Mouse (Mus musculus) left cerebral cortex, postnatal 4 days (tissue): ENCODE results near the gene Mrpl38. TPM values are rescaled to one million over a fixed set of nuclear protein-coding genes. Genes with fewer than 3 reads are reported as not detected.
"Not testable (repeated sequence)": the region's sequence is repeated elsewhere in the genome, so short reads cannot be mapped to it uniquely, and the experiment has no call there.

ENCODE experiments used
- DNase-seq: peaks from one replicate; pipeline ENCODE4 v3.0.0-alpha.2; 2022
- intact Hi-C: fragments of 180-260 bp; cut with DNase I; formaldehyde crosslinking; loops from one replicate; pipeline ENCODE4 v1.15.1; 2025
- total RNA-seq, 2 experiments: library from RNA; stranded (reverse); gene quantifications; 2 replicates each; pipeline ENCODE4 v1.2.3; 2021

Mrpl38 gene
- total RNA-seq, 2 experiments from 2014 or later, result 52.2 to 54.0 TPM

DNA sequence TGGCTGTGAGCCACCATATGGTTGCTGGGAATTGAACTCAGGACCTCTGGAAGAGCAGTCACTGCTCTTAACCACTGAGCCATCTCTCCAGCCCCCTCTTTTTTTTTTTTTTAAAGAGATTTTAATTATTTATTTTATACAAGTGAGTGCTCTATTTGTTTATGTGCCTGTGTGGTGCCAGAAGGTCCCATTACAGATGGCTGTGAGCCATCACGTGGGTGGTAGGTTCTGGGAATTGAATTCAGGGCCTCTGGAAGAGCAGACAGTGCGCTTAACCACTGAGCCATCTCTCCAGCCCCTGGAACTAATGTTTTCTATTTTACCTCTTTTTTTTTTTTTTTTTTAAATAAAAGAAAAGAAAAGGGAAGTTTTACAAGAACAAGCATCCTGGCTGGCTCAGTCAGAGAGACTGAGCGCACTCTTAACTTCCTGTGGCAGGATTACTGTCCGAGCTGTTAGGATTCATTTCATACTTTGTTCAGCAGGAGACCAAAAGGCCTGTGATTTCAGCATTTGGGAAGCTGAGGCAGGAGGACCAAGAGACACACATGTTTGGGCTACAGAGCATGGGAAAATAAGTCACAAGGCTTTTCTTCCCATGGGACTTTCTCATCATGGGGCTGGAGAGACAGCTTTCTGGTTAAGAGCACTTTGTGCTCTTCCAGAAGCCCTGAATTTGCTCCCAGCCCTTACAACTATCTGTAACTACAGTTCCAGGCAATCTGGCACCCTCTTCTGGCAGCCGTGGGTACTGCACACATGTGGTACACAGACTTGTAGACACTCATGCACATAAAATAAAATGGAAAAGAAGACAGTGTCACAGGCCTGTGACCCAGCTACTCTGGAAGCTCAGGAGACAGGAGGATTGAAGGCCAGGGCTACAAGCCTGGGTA lies 42.2 kb downstream of the Mrpl38 start:
- DNase-seq, result no peak
- intact Hi-C loops, result no loop called here

DNA sequence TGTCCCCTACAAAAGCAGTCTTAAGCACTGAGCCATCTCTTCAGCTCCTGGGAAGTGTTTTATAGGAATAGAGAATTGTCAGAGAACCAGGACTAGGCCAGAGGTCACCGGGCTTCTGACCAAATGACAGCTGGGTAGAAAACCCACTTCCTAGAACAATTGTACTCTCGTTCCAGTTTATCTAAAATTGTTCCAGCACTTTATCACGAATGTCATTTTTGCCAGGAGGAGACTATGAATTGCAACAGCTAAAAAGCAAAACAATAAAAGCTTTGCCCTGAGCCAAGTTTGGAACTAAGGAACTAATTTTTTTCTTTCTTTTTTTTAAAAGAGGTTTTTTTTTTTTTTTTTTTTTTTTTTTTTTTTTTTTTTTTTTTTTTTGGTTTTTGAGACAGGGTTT lies 43.1 kb downstream of the Mrpl38 start:
- intact Hi-C loops, result loop anchor here (2.0 kb wide), 1 partner anchor 29 kb away; no protein-coding TSS in a partner anchor
- no peak for DNase-seq

DNA sequence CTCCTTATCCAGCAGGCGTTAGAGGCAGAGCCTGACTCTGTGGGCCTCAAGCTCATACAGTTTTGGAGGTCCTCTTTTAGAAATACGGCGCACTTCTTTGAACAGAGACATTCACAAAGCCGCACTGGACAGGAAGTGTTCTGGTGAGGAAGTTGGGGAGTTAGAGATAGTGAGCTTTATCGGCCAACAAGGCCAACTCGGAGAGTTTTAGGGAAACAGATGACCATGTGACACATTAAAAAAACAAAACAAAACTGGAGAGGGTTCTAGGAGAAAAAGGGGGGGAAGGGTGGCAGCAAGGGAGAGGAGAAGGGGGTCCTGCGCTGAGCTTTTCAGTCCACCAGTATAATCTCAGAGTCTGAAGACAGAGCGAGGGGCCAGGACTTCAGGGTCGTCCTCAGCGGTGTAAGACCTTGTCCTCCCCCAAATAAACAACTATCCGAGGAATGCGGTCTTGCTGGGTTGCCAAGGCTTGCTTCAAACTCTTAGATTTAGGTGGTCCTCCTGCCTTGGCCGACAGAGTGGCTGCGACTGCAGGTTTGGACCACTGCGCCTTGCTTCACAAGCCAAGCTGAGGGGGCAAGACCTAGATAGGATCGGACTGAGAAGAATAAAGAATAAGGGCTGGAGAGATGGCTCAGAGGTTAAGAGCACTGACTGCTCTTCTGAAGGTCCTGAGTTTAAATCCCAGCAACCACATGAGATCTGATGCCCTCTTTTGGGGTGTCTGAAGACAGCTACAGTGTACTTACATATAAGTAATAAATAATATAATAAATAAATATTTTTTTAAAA lies 44.7 kb downstream of the Mrpl38 start:
- intact Hi-C loops, result loop anchor here (2.0 kb wide), 1 partner anchor 31 kb away; no protein-coding TSS in a partner anchor

DNA sequence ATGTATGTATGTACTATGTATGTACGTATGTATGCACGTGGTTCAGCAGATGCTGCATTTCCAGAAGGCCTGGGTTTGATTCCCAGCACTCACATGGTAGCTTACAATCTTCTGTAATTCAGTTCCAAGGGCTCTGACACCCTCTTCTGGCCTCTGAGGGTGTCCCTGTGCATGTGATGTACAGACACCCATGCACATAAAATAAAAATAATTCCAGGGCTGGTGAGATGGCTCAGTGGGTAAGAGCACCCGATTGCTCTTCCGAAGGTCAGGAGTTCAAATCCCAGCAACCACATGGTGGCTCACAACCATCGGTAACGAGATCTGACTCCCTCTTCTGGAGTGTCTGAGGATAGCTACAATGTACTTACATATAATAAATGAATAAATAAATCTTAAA lies 45.7 kb downstream of the Mrpl38 start:
- DNase-seq, intact Hi-C loops: not testable (repeated sequence)

More for the DNA sequence above, 44.7 kb downstream of the Mrpl38 start:
- no peak for DNase-seq

DNA sequence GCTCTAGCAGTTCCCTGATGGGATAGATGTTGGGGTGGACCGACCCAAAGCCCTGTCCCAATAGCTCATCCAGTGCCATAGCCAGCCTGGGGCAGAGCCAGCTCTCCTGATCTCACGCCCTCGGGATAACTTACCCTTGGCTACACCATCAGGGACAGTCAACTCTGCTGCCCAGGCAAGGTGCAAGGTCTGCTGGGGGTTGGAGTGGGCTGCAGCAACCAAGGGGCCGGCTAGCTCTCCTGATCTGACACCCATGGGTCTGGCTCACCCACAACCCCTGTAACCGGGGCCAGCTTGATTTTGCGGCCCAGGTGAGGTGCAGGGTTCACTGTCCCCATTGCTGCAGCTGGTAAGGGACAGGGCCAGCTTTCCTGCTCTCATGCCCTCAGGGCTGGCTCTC lies 47.1 kb downstream of the Mrpl38 start:
- intact Hi-C loops, result no loop called here
- DNase-seq, result no peak

DNA sequence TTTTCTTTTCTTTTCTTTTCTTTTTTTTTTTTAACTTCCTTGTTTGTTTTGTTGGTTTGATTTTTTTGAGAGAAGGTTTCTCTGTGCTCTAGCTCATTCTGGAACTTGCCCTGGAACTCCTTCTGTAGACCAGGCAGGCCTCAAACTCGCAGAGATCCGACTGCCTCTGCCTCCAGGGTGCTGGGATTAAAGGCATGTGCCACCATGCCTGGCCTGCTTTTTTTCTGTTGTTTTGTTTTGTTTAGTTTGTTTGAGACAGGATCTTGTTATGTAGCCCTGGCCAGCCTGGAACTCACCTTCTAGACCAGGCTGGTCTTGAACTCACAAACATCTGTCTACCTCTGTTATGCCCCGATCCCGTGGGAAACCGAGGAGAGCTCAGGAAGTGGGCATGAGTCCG lies 49.1 kb downstream of the Mrpl38 start:
- DNase-seq, result no peak
- intact Hi-C loops, result loop anchor here (5.0 kb wide), 1 partner anchor 43 kb away; the partner anchor contains the start of gene Trim65

DNA sequence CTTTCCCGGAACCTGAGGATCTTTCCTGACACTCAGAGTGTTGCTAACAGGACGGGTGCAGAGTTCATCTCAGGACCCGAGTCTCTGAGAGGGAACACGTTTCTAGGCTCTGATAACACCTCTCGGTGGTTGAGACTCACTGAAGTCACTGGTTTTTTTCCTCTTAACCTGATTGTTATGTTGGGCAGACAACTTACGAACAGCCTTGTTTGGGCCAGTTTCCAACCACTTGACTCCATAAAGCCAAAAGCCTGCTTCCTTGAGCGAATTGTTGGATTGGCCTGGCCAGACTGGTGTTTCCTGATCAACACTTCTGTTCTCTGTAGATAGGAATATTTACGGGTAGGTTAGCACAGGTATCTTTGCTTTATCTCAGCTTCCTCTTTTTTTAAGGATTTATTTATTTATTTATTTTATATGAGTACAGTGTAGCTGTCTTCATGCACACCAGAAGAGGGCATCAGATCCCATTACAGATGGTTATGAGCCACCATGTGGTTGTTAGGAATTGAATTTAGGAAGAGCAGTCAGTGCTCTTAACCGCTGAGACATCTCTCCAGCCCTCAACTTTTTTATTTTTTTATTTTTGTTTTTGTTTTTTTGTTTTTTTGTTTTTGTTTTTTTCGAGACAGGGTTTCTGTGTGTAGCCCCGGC lies 49.8 kb downstream of the Mrpl38 start:
- DNase-seq, result no peak
- intact Hi-C loops, result loop anchor here (5.0 kb wide), 1 partner anchor 43 kb away; the partner anchor contains the start of gene Trim65

DNA sequence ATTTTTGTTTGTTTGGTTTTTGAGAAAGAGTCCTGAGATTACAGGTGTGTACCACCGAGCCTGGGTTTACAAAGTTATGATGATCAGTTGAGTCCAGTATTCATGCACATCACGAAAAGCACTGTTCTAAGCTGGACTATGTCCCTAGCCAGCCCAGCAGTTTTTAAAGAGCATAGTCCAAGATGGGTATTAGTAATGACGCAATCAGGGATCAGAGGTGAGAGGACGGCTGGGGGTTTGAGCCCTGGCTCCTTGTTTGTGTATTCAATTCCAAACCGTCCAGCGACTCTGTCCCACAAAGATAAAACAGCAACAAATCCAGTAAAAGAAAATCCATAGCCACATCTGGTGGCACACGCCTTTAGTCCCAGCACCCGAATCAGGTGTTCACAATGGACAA lies 50.5 kb downstream of the Mrpl38 start:
- intact Hi-C loops, result loop anchor here (5.0 kb wide), 1 partner anchor 44 kb away; the partner anchor contains the start of gene Trim65
- no peak for DNase-seq

DNA sequence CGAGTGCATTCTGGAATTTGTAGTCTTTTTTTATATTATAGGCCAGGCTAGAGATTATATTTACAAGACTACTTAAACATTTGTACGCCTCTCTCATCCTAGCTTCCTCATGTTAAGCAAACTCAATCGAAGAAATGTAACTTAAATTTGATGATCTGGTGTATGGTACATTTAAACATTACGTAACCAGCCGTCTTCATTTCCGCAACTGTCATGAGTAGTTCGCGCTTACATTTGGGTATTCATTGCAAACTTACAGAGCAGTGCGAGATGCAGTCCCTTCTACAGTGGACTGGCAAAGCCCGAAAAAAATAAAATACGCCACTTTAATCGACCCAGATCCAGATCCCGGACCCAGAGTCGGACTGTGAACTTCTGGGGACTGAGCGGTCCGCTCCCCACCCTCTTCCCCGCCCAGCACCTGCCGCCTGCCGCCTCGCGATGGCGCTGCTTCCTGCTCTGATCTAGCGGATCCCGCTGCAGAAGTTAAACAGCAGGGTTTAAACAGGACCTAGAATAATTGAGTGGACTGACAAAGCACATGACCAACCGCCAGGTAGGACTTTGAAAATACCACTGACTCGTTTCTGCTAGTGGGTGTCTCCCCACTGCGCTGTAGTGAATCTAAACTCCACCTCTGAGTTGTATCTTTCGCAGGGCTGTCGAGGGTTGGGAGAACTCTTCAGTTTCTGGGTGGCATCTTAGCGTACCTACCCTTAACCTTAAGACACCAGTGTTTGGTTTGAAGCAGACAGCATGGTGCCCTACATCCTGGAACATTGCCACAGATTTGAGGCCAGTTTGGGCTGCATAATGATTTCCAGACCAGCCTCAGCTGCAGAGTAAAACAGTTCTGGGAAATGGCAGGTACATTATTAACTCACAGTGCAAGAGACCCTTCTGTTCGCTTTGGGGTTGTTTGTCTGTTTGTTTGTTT lies 51.2 kb downstream of the Mrpl38 start:
- intact Hi-C loops, result loop anchor here (5.0 kb wide), 1 partner anchor 45 kb away; the partner anchor contains the start of gene Trim65
- DNase-seq, result peak; percentile 89

DNA sequence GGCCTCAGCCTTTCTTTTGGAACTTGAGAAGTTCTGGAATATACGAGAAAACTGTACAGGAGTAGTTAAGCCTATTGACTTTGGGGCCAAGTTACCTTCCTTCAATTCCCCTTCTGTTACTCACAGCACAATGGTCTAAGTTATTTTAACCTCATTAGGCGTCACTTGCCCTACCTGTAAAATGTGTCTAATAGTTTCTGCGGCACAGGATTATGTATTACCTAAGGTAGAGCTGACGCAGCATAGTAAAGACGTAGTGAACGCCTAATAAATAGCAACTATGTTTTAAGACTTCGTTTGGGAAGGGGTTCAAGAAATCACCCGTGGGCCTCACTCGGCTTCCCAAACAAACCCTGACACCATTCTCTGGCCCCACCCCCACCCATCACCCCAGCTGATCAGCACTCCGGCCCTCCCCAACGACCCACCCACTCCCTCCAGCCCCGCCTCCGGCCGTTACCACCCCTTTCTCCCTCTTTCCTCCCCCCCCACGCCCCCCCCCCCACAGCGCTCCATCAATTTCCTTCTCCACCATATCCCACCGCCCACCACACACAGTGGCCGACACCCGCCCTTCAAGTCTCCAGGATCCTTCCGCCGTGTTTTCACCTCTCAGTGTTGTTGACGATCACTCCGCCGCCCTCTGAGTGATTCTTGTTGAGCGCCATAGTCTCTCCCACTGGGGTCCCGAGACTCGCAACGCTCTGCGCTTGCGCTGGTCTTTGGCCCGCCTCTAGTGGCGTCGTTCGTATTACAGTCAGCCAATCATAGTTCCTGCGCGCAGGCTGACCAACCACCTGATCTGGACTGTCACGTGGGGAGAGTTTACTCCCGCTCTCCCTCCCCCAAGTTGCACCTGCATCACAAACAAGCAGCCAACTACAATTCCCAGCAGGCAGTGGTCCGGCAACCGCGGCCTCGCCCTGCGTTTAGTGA lies 52.1 kb downstream of the Mrpl38 start, which contains the start of gene Wbp2:
Gene Wbp2, minus strand, starts transcription at position 738 of the 936 bp plus-strand sequence.
- DNase-seq, result peak; percentile 98
- intact Hi-C loops, result loop anchor here (5.0 kb wide), 1 partner anchor 46 kb away; the partner anchor contains the start of gene Trim65

DNA sequence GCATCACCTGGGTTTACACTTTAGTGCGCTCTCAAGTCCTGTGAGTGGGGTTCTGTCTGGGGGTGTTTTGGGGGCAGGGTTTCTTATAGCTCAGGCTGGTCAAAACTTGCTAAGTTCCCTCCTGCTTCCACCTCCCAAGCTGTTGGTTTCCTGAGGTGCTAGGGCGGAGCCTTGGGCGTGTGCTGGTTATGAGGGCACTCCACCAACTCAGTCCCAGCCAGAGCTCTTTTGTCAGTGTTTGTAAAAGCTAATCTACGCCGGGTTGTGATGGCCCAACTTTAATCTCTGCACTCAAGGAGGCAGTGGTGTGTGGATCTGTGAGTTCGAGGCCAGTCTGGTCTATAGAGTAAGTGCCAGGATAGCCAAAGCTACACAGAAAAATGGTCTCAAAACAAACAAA lies 54.5 kb downstream of the Mrpl38 start:
- no peak for DNase-seq
- intact Hi-C loops, result no loop called here

DNA sequence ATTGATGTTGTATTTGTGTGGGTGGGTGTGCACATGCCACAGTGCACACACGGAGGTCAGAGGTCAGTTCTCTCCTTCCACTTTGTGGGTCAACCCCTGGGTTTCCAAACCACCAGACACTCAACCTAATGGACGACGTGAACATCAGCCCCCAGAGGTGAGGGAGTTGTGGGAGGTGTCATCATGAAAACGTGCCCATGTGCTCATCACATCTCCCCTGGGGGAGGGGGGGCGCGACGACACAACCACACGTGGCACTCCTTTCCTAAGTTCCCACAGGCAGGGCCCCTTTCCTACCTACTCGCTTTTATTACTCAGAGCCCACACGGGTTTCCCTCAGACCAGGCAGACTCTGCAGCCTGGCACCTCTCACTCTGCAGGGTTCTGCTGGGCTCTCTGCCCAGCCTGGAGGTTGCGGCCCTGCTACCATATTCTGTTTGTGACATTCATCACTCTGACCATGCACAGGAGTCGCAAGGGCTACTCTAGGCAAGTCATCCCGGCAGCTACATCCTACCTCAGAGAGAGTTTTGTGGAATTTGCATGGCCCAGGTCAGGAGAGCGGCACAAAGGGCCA lies 55.5 kb downstream of the Mrpl38 start:
- intact Hi-C loops, result no loop called here
- DNase-seq, result no peak

Other genes with a start within 250 kb of the Mrpl38 start
- not detected for gene Smim5, start 238.9 kb downstream of the Mrpl38 start, total RNA-seq
- gene Smim6, start 226.9 kb downstream of the Mrpl38 start, total RNA-seq, result not detected
- gene Sap30bp, start 205.6 kb downstream of the Mrpl38 start, total RNA-seq, result 10 to 100 TPM; 51.3 to 67.4 TPM
- gene Recql5, start 205.4 kb downstream of the Mrpl38 start, total RNA-seq, result 10 to 100 TPM; 20.4 to 22.1 TPM
- 1 to 10 TPM; 3.7 to 4.4 TPM for gene Itgb4, start 164.2 kb downstream of the Mrpl38 start, total RNA-seq
- gene Galk1, start 126.1 kb downstream of the Mrpl38 start, total RNA-seq, result 10 to 100 TPM; 36.2 to 37.9 TPM
- gene H3f3b, start 110.9 kb downstream of the Mrpl38 start, total RNA-seq, result 100 to 1,000 TPM; 510 to 587 TPM
- gene Unk, start 108.5 kb downstream of the Mrpl38 start, total RNA-seq, result 10 to 100 TPM; 38.8 to 42.9 TPM
- 1 to 10 TPM in 1 of 2 experiments, under 1 TPM in 1; 0.56 to 1.2 TPM for gene Unc13d, start 60.9 kb downstream of the Mrpl38 start, total RNA-seq
- gene Wbp2, start 51.9 kb downstream of the Mrpl38 start, total RNA-seq, result 100 to 1,000 TPM; 171 to 176 TPM
- 1 to 10 TPM; 9.2 to 9.3 TPM for gene Trim47, start 11.7 kb downstream of the Mrpl38 start, total RNA-seq
- gene Trim65, start 7.7 kb downstream of the Mrpl38 start, total RNA-seq, result 1 to 10 TPM; 4.9 to 5.2 TPM
- 100 to 1,000 TPM; 126 to 130 TPM for gene Fbf1, start 29.3 kb upstream of the Mrpl38 start, total RNA-seq
- 10 to 100 TPM; 39.5 to 39.9 TPM for gene Ten1, start 60.0 kb upstream of the Mrpl38 start, total RNA-seq
- gene Acox1, start 60.2 kb upstream of the Mrpl38 start, total RNA-seq, result 10 to 100 TPM; 96.3 to 98.3 TPM
- gene Evpl, start 99.2 kb upstream of the Mrpl38 start, total RNA-seq, result under 1 TPM; 0.66 to 0.85 TPM
- 10 to 100 TPM; 53.2 to 57.1 TPM for gene Srp68, start 135.3 kb upstream of the Mrpl38 start, total RNA-seq
- under 1 TPM; 0.18 to 0.20 TPM for gene Galr2, start 142.1 kb upstream of the Mrpl38 start, total RNA-seq
- gene Exoc7, start 168.4 kb upstream of the Mrpl38 start, total RNA-seq, result 100 to 1,000 TPM; 112 to 117 TPM
- 1 to 10 TPM; 6.6 to 9.3 TPM for gene Foxj1, start 196.5 kb upstream of the Mrpl38 start, total RNA-seq